Mouse (Mus musculus) small intestine, adult 2 months (tissue): ENCODE data around the gene Btg4.

Experiments
- CTCF ChIP-seq: fragments of 200-500 bp; IDR thresholded peaks from 2 replicates; pipeline ENCODE4 v1.5.1; 2012; ENCODE audit warnings: low read depth, mild to moderate bottlenecking, control low read depth, inconsistent platforms, low read length, moderate library complexity, mixed read lengths; ENCODE audit not compliant: insufficient replicate concordance, insufficient read length; ENCODE audit errors: extremely low read depth
- POLR2A ChIP-seq: fragments of 200-500 bp; IDR thresholded peaks from 2 replicates; pipeline ENCODE4 v1.6.1; 2012; ENCODE audit warnings: low read depth, mild to moderate bottlenecking, control low read depth, inconsistent platforms, low read length, moderate library complexity

GRCm38 (mm10) chr9:51165312-51166180, 104.8 kb downstream of the Btg4 start, which contains the start of gene Gm32742:
- no peak for TF ChIP-seq CTCF
- no peak for TF ChIP-seq POLR2A
